Mouse (Mus musculus) layer of hippocampus, postnatal 14 days (tissue): ENCODE measurements around the gene Ttc12. TPM values are rescaled to one million over a fixed set of nuclear protein-coding genes. Genes with fewer than 3 reads are reported as not detected.

Source experiments
- DNase-seq, 2 experiments: peaks; one replicate each; pipeline ENCODE4 v3.0.0; 2021 to 2022; ENCODE audit warnings: low spot score in 2 of 2, mixed read lengths in 1 of 2
- long read RNA-seq, 2 experiments: library from polyadenylated mRNA; stranded (forward); transcript quantifications; one replicate each; pipeline ENCODE4 v2.0.0; 2021
- total RNA-seq, 2 experiments: library from RNA; stranded (reverse); gene quantifications; 2 replicates each; pipeline ENCODE4 v1.2.3; 2021

Gene Ttc12
- total RNA-seq = 1 to 10 TPM; 2.1 to 2.3 TPM
- long read RNA-seq, experiment 1, partial matches to known transcripts = 0 of 1 reads
- long read RNA-seq, experiment 1, other reads (novel, unspliced or antisense) = 1 of 1 reads
- long read RNA-seq, experiment 2, partial matches to known transcripts = 2 of 7 reads
- long read RNA-seq, experiment 2, other reads (novel, unspliced or antisense) = 1 of 7 reads

- peak; percentile 46 to 69 for DNase-seq
These were observed at the start of gene Ttc12 for GRCm38 (mm10) chr9:49485892-49486311. Gene Ttc12, minus strand, starts transcription at chr9:49486225.

DNA sequence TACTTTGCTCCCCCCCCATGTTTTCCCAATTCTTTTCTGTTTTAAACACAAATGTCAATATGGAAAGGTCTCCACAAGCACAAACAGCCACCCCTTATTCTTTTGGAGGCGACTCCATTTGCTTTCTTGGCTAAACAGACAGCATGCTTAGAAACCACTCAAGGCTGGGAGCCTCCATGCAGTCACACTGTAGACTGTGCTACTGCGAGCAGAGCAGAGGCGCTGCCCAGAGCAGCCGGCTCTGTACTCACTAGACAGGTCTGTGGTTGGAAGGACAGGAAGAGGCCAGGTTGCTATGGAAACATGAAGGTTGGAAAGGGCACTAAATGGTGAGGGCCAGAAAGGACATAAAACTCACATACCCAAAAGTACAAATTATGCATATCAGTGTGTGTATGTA, 48.9 kb upstream of the Ttc12 start:
- DNase-seq = no peak

GRCm38 (mm10) chr9:49533912-49534491, 48.0 kb upstream of the Ttc12 start:
- DNase-seq = no peak

GRCm38 (mm10) chr9:49533455-49533854, 47.4 kb upstream of the Ttc12 start:
- no peak for DNase-seq

DNA sequence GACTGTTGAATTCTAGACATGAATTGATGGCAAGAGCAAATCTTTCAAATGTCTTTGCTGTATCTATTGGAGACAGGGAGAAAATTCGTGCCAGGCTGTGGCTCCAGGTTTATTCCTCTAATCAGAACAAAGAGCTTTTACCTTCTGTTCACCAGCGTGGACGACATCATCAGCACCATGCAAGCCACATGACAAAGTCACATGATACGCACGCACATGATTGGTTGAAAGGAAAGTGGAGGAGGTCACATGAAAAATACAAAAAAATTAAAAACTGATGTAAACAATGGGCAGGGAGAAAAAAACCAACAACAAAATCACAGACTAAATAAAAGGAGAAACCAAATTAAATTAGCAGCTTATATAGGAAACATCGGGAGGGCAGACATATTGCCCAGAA, 45.8 kb upstream of the Ttc12 start:
- no peak for DNase-seq

GRCm38 (mm10) chr9:49531257-49531656, 45.2 kb upstream of the Ttc12 start:
- DNase-seq = no peak

DNA sequence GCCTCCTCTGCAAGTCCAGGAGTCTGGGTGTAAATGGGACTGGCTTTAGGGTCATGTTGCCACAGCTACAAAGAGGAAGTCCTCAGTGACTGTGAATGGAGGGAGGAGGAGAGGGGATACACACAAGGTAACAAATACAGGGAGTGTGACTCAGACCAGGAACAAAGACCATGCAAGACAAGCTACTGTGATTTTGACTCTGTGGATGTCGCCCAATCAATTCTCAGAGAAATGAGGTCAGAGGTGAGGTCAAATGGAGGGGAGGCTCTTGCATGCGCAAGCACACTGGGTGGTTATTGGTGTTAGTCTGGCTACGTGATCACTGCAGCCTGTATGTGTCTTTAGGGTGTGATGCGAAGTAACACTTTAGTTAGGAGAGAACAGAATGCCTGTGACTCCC, 44.7 kb upstream of the Ttc12 start:
- DNase-seq = no peak

GRCm38 (mm10) chr9:49529366-49529959, 43.4 kb upstream of the Ttc12 start:
- DNase-seq = no peak

DNA sequence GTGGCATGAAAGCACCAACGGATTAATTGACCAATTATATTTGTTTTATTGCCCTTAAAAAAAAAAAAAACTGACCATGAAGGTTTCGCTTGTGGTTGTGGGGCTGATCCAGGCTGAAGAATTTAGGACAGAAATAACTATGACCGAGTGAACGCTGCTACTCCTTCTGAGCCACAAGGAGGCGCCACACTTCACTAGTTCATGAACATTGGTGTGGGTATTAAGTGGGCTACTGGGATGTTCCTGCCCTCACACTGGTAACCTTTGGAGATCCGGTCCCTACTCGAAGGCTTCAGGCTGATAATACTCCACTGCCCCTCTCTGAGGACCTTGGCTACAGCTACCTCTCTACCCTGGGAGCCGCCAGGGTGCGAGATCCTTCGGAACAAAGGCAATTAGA, 42.9 kb upstream of the Ttc12 start:
- peak in 1 of 2 experiments; percentile 33 for DNase-seq

GRCm38 (mm10) chr9:49528026-49528425, 42.0 kb upstream of the Ttc12 start:
- no peak for DNase-seq

GRCm38 (mm10) chr9:49527340-49527739, 41.3 kb upstream of the Ttc12 start:
- no peak for DNase-seq

DNA sequence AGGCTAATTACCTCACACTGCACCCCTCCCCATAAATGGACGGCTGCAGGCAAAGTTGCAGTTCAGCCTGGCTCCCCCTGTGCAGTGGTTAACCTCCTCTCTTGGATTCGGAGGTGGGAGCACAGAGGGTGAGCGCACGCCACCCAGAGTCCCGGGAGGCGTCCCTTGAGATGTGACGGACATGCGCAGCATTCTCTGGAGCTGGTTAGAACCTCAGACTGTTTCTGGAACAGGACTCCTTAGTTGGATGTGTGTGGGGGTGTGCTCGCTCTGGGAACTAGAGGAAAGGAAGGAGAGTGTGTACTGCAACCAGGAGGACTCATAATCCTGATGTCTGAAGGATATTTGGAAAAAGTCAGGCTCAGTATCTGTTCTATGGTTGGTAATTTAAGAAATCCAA, 38.7 kb upstream of the Ttc12 start:
- DNase-seq = no peak

GRCm38 (mm10) chr9:49523881-49524280, 37.9 kb upstream of the Ttc12 start:
- no peak for DNase-seq

DNA sequence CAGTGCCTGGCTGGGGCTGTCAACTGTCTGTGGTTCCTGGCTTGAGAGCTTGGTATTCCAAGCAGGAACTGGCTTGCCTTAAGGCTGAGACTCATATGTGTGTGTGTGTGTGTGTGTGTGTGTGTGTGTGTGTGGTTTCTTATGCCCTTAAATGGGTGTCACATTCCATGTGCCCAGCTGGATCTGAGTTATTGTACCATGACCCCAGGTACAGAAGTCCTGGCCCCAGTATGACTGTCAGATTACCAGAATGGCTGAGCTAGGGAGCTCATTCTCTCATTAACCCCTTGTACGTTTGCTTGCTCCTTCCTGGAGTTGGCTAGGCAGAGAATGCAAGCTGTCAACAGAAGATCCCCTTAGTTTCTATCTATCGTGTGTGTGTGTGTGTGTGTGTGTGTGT, 28.3 kb upstream of the Ttc12 start:
- no peak for DNase-seq

DNA sequence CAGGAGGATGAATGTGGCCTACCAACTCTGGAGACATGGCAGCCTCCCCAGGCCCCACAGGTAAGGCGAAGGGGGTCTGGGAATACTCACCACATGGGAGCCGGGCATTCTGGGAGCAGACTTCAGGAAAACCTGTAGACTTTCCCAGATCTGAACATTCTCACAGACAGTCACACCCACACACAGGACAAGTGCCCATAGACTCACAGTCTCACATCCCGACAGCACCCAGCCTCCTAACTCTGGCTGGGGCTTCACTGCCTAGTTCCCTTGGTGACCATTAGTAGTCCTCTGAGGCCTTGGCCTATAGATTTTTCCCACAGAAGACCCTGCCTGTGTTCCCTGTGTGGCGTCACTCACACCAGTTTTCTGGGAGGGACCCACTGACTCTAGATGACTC, 24.6 kb upstream of the Ttc12 start:
- no peak for DNase-seq

DNA sequence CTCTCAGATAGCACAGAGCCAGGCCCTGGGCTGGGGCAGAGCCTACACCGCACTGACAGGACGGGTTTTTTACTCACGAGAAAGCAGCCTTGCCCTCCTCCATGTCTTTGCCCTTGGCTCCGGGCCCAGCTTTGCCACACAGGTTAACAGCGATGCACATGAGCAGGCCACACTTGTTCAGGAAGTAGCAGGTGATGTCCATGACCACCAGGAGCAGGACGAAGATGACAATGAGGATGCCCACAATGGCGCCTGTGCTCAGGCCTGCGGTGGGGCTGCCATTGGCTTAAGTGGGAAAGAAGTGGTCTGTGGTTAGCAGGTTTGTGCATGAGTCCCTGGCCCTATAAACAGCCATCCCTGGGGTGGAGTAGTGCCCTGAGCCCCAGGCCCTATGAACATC, 23.6 kb upstream of the Ttc12 start:
- DNase-seq = no peak

- DNase-seq = no peak
These were observed 23.1 kb upstream of the Ttc12 start for GRCm38 (mm10) chr9:49509094-49509493.

DNA sequence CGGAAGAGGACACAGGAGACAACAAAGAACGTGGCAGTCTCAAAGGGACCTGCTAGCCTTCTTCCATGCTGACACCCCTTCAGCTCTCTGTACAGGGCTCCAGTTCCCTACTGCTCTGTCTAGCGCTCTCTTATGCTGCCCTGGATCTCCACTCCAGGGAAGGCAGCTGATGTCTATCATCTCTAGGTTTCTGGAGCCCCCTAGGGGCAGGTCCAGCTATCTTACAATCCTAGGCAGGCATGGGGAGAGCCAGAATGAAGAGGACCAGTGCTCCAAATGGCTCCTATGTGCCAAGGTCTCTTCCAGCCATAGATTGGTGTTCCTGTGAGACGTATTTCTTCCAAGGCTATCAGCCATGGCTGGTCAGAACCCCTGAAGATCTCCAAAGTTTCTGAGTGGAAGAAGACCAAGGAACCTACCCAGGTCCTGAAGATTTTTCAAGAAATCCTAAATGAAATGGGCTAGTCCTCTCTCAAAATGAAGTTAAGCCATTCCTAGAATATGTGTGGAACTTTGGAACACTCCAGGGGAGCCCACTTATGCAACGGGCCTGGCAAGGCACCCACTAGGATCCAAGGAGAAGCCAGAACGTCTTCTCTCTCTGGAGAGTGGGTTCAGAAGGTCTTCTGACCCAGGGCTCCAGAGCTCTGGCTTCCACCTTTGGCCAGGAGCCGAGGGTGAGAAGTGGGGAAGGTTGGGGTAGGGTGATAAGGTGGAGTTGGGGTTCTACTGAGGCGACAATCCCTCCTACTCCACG, 22.0 kb upstream of the Ttc12 start:
- DNase-seq = no peak

- DNase-seq = peak in 1 of 2 experiments; percentile 31
These were observed 18.6 kb upstream of the Ttc12 start for GRCm38 (mm10) chr9:49504658-49505057.

DNA sequence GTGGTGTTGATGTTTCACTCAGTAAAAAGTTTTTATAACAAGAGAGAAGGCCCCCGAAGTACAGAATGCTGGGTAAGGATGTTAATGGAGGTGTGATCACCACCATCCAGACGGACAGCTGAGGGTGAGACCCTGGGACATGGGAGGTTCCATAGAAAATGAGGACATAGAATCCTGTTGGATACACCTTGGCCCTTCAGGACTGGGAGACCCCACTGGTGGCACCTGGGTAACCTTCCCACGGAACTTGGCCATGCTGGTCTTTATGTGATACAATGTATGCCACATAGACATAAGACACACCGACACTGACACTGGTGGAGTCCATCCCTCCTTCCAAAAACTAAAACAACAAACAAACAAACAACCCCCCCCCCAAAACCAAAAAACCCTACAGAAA, 16.2 kb upstream of the Ttc12 start:
- DNase-seq = no peak

DNA sequence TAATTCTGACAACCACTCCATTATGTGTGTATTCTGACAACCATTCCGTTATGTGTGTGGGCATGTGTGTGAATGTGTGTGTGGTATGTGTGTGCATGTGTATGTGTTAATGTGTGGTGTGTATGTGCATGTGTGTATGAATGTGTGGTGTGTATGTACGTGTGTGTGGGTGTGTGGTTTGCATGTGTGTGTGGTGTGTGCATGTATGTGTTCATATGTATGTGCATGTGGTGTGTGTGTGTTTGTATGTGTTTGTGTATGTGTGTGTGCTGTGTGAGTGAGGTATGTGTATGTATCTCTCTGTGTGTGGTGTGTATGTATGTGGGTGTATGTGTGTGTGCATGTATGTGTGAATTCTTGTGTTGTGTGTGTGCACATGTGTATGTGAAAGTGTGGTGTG, 13.9 kb upstream of the Ttc12 start:
- no peak for DNase-seq

GRCm38 (mm10) chr9:49493979-49494649, 8.1 kb upstream of the Ttc12 start:
- peak; percentile 56 to 84 for DNase-seq
